Mouse (Mus musculus): Measurements from ENCODE around the gene Plcd4.
"Not testable (repeated sequence)": the region's sequence is repeated elsewhere in the genome, so short reads cannot be mapped to it uniquely, and the experiment has no call there.

Plcd4 gene

DNA sequence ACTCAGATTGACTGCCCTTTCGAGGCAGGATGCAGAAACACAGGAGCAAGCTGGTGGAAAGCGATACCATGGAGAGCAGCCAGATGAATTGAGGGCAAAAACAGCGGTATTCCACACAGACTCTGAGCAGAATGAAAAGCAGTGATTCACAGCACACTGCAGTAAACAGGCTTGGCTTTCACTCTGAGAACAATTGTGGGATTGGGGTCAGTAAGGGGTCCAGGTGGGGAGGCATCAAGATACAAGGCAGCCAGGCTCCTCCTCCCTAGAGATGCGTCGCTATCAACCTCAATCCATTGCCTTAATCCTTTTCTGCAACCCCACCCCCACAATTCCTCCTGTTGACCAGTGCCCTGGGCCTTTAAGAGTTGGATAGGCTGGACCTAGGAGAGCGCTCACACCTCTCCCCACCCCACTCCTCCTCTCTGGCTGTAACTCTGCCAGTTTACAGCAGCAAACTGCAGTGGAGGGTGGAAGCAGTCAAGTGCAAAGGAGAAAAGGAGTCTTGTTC lies at the start of gene Plcd4:
TSS of gene Plcd4 (plus strand) at position 438 of the 511 bp plus-strand sequence.
- DNase-seq (ENCODE audit: low spot score in 2 of 2), result no peak

GRCm38 (mm10) chr1:74501106-74501505 lies 41.6 kb upstream of the Plcd4 start:
- DNase-seq (ENCODE audit: low spot score in 2 of 2), result no peak

- no peak for DNase-seq (ENCODE audit: low spot score in 2 of 2)
These were observed 37.3 kb upstream of the Plcd4 start for GRCm38 (mm10) chr1:74505393-74505720.

GRCm38 (mm10) chr1:74505721-74506464 lies 36.8 kb upstream of the Plcd4 start, which contains the start of gene Cnot9:
Gene Cnot9, plus strand, starts transcription at chr1:74506058.
- peak; percentile 100 for DNase-seq (ENCODE audit: low spot score in 2 of 2)

- DNase-seq (ENCODE audit: low spot score in 2 of 2), result peak; percentile 65 to 83
These were observed 36.2 kb upstream of the Plcd4 start for GRCm38 (mm10) chr1:74506471-74506881.

DNA sequence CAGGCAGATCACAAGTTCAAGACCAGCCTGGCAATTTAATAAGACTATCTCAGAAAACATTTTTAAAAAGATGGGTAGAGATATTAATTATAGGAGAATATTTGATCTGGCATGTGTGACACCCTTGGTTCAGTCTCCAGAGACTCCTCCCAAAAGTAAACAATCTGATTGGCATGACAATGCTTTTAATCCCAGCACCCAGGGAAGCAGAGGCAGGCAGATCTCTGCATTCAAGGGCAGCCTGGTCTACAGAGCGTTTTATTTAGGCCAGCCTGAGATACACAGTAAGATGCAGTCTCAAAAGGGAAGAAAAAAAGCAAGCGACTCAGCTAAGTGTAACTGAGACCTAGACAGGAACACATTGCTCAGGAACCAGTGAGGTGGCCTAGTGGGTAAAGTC lies 34.9 kb upstream of the Plcd4 start:
- DNase-seq (ENCODE audit: low spot score in 2 of 2), result no peak

- DNase-seq (ENCODE audit: low spot score in 2 of 2), result no peak
These were observed 31.4 kb upstream of the Plcd4 start for GRCm38 (mm10) chr1:74511306-74511705.

DNA sequence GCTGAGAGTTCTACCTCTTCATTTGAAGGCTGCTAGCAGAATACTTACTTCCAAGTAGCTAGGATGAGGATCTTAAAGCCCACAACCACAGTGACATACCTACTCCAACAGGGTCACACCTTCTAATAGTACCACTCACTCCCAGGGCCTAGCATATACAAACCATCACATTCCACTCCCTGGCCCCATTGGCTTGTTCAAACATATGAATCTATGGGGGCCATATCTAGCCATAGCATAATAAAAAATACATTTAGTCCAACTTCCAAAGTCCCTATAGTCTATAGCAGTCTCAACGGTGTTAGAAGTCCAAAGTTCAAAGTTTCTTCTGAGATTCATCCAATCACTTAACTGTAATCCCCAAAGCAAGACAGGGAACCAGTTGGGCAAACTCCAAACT lies 29.7 kb upstream of the Plcd4 start:
- not testable (repeated sequence) for DNase-seq (ENCODE audit: low spot score in 2 of 2)

- DNase-seq (ENCODE audit: low spot score in 2 of 2), result no peak
These were observed 22.8 kb upstream of the Plcd4 start for GRCm38 (mm10) chr1:74519875-74520274.

DNA sequence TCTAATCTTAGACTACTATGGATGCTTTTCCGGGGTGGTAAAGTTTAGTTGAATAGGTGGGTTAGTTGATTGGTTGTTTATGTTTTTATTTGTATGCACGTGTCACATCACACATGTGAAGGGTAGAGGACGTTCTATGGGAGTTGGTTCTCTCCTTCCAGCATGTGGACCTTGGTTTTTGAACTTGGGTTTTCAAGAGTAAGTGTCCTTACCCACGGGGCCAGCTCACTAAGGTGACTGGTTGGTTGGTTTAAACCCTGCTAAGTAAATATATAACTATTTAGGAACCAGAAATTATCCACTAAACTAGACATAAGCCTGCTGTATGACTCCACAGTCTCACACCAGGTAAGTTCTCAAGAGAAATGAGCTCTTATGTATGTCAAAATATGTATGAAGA lies 17.9 kb upstream of the Plcd4 start:
- DNase-seq (ENCODE audit: low spot score in 2 of 2), result no peak

DNA sequence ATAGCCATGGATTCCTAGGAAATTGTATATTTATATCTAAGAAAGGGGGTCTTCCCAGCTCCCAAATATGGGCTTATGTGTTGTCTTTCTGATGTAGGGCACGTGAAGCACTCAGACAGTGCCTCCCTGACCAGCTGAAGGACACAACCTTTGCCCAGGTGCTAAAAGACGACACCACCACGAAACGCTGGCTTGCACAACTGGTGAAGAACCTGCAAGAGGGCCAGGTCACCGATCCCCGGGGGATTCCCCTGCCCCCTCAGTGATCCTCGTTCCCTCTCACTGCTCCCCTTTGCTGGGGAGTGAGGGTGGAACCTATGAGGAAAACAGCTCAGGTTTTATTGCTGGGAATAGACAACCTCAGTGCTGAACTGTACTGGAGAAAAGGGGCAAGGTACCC lies 14.1 kb upstream of the Plcd4 start:
- no peak for DNase-seq (ENCODE audit: low spot score in 2 of 2)

GRCm38 (mm10) chr1:74538650-74539049 lies 4.0 kb upstream of the Plcd4 start:
- DNase-seq (ENCODE audit: low spot score in 2 of 2), result no peak

- DNase-seq (ENCODE audit: low spot score in 2 of 2), result no peak
These were observed 1.5 kb downstream of the Plcd4 start, which contains the start of gene Usp37 for GRCm38 (mm10) chr1:74544184-74544583. Gene Usp37, minus strand, starts transcription at chr1:74544284.

- DNase-seq (ENCODE audit: low spot score in 2 of 2), result no peak
These were observed 16.4 kb downstream of the Plcd4 start for GRCm38 (mm10) chr1:74559061-74559460.

- no peak for DNase-seq (ENCODE audit: low spot score in 2 of 2)
These were observed 23.1 kb downstream of the Plcd4 start for GRCm38 (mm10) chr1:74565834-74566233.

DNA sequence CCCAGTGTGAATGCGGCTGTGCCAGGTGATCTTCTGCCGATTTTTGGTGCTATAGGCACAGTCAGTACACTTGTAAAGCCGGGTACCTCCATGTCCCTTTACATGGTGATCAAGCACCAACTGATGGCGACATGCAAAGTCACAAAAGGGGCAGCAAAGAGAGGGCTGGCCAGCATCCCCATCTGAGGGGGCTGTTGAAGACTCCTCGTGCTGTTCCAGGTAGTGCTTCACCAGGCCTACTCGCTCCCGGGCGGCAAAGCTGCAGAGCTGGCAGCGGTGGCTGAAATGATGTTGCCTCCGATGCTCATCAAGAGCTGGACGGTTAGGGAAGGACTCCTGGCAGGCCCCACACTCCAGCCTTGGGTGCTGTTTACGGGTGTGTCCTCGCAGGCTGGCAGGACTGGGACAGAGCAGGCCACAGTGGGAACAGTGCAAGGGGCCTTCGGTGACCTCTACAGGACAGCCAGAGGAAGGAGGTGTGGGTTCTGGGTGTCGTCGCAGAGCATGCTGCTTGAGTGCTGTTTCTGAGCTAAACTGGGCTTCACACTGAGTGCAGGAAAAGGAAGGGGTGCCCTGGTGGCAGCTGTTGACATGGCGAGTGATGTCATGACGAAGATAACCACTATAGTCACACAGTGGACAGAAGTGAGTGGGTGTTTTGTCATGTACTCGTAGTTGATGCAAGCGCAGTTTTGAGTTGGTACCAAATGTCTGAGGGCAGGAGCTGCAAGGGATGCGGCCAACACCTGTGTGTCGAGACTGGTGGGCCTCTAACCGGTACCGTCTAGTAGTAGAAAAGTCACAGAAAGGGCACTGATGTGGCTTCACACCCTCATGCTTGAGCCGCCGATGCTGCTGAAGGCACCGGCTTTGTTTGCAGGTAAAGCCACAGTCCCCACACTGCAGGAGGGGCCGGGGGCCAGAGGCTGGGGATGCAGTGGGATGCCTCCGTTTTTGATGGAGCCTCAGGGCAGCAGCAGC lies 27.3 kb downstream of the Plcd4 start:
- no peak for DNase-seq (ENCODE audit: low spot score in 2 of 2)

DNA sequence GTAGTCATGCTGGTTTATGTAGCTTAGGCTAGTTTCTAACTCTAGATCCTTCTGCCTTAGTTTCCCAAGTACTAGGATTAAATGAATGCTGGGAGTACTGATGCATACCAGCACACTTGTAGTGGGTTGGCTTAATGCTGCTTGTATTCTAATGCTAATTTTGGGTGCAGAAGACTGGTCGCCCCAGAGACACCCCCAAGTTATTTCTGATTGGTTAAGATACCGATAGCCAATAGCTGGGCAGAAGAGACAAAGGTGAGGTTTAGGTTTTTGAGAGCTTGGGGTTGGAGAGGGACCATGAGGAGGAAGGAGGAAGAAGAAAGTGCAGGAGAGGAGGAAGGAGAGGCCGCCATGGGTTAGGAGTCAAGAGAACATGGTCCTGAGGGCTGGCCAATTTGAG lies 39.9 kb downstream of the Plcd4 start:
- no peak for DNase-seq (ENCODE audit: low spot score in 2 of 2)

- no peak for DNase-seq (ENCODE audit: low spot score in 2 of 2)
These were observed 42.1 kb downstream of the Plcd4 start for GRCm38 (mm10) chr1:74584616-74585398.

- no peak for DNase-seq (ENCODE audit: low spot score in 2 of 2)
These were observed 44.6 kb downstream of the Plcd4 start for GRCm38 (mm10) chr1:74587233-74587772.

- peak; percentile 98 for DNase-seq (ENCODE audit: low spot score in 2 of 2)
These were observed 45.2 kb downstream of the Plcd4 start, which contains the start of the genes Zfp142 and Bcs1l for GRCm38 (mm10) chr1:74587773-74588445. Gene Zfp142, minus strand, starts transcription at chr1:74588246. Gene Bcs1l, plus strand, starts transcription at chr1:74588289.

GRCm38 (mm10) chr1:74594434-74594833 lies 51.7 kb downstream of the Plcd4 start:
- no peak for DNase-seq (ENCODE audit: low spot score in 2 of 2)

All from spleen, postnatal 4 days (tissue).